Mouse (Mus musculus) c-Kit-positive CD71-negative TER-119-negative erythroid progenitor cells, embryonic 14.5 days (primary cell): ENCODE data around the gene Nlrp4f.

Experiments used
- DNase-seq: peaks from one replicate; pipeline ENCODE4 v3.0.0-alpha.2; 2013; ENCODE audit warnings: low read depth

Gene Nlrp4f

DNA sequence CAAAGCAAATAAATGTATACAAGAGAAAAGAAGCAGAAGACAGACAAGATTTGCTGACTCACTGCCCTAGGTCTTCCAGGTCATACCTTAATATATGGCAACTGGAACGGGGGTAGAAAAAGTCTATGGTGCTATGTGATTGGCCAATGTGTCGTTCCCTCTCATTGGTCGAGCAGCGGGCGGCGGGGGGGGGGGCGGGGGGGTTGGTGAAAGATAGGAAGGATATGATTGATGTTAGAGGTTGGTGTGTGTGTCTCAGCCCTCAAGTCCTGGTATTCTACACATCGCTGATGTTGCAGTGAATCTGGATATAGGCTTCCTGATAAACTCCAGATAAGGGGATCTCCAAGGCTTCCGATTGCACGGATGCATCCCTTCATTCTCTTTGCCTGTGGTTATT, at the start of gene Nlrp4f:
Gene Nlrp4f, minus strand, starts transcription at position 101 of the 400 bp plus-strand sequence.
- DNase-seq = no peak

DNA sequence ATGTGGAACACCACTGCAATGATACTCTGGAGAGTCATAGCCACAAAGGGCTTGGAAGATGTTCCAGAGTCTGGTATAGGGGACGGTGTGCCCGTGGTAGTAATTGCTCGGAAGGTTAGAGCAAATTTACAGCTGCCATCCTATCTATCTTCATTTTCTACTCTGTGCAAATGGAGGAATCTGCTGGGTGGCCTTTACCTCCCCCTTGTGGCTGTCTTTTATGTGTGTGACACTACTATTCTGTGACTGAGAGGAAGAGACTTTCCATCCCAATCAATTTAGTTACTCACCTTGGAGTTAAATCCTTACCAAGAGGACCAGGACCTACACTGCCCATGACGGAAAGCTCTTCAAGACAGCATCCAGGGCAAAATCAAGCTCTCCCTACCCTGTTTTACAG, 37.5 kb upstream of the Nlrp4f start:
- no peak for DNase-seq

GRCm38 (mm10) chr13:65242319-65242787, 36.6 kb upstream of the Nlrp4f start:
- no peak for DNase-seq

GRCm38 (mm10) chr13:65241627-65242318, 36.0 kb upstream of the Nlrp4f start:
- DNase-seq = no peak

DNA sequence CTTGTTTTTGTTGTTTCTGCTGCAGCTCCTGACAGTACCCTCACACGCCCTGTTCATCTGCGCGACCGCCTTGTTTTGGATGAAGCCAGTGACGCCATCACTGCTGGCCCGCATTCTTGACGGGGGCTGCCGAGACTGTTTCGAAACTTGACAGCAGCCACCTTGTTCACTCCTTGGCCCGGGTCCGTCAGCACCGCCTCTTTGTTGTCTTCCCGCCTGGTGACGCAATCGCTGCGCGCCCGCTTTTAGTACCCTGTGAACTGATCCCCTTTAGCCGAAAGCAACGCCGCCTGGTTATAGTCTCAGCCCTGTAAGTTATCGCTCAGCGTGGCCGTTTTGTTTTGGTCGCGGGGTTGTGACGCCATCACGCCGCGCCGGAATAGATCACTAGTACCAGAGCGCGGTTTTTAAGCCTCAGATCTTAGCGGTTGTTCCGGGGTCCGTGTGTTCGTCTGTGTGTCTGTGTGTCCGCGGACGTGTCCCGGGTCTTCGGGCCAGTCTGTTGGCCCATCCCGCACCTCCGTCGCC, 35.4 kb upstream of the Nlrp4f start:
- peak; percentile 81 for DNase-seq

DNA sequence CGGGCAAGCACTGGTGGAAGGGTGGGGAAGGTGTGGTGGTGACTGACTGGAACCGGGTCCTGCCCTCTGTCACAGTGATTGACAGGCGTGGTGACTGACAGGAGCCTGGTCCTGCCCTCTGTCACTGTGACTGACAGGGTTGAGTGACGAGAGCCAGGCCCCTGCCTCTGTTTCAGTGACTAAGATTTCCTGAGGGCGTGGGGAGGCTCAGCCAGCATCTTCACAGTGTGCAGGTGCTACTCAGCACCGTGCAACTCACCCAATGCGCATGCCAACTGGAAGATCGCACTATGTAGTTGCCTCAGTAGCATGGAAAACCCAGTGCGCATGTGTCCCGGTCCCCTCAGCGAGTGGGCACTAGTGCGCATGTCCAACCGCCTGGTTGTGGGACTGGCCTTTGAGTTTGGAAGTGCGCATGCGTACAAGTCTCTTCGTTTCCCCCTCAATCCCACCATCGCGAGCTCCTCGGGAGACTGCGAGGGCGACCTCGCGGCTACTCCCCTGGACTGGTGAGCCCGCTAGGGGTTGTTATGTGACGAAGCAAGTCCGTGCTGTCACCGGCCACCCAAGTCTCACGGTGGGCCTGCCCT, 34.8 kb upstream of the Nlrp4f start:
- DNase-seq = peak; percentile 94

- no peak for DNase-seq
Observed at GRCm38 (mm10) chr13:65237211-65237610, 31.4 kb upstream of the Nlrp4f start.

GRCm38 (mm10) chr13:65226657-65227056, 20.9 kb upstream of the Nlrp4f start:
- no peak for DNase-seq

DNA sequence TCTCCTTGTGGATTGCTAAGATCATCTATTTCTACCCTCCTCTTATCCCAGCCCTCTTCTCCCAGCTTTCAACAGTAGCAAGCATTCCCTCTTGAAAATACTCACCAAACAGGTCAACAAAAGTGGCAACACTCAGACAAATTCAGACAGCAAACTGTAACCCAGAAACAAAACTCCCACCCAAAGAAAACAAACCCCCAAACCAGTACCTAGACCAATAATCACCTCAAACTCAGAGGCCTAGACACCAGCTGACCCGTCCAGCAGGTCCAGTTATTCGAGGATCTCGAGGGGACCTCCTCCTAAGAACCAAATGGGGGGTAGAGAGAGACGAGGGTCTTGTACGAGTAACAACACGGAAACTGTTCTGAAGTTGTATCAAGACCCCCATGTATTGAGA, 20.2 kb upstream of the Nlrp4f start:
- no peak for DNase-seq

DNA sequence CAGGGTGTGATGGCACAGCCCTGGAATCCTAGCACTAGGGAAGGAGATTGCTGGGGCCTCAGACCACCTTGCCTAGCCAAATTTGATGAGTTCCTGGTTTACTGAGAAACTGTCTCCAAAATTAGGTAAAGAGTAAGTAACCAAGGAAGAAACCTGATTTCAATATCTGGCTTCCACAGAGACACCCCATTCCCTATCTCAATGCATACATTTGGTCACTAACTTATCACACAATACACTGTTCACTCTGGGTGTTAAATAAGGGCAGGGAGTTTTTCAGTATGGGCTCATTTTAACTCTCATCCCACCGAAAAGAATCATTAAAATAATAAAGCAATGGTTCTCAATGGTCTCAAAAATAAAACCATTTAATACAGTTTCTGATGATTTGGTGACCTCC, 5.1 kb downstream of the Nlrp4f start:
- DNase-seq = no peak

- DNase-seq = no peak
Observed at GRCm38 (mm10) chr13:65176472-65177091, 29.2 kb downstream of the Nlrp4f start.

DNA sequence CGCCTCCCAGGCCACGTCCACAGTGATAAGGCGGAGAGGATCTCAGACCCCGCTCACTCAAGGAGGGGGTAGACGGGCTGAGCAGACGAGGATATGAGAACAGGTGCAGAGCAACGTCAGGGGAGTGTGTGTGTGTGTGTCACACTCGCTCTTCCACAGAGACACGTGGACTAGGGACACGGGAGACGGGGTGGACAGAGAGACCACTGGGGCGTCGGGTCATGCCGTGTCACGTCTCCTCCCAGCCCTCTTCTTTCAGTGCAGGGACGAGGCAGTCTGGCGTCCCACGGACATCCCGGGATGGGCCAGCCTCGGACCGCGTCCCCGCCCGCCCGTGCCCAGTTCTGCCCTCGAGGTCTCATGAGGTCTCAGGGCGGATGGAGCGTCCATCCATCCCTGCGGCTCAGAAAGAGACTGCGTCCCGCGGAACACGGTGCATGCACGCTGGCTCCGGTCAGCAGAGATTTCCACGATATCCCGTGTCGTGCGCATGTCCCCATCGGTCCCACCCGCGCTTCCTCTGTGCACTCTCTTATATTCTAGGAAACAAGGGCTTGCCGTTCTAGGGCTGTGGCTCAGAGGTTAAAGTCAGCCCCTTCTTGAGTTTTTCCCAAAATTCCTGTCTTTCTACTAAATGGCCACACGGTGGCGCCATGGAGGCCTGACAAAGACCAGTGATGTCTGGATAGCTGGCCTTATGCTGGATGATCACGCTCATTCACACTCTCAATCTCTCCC, 29.9 kb downstream of the Nlrp4f start:
- DNase-seq = peak; percentile 56

- no peak for DNase-seq
Observed at GRCm38 (mm10) chr13:65174102-65174501, 31.7 kb downstream of the Nlrp4f start.

DNA sequence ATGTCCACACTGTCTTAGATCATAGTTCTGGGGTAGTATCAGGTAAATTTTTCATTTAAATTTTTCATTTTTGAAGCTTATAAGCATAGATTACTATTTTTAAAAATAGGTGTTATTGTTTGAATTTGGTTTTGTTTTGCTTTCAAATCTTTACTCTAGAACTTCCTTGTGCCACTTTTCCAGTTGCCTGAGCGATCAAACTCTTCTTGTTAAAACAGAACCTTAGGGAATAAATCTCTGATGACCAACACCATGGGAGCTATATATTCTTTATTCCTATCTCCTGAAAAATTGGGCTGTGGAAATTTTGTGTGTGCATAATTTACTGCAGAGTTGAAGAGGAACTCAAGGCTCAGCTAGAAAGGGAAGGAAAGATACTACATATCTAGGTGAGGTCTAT, 55.8 kb downstream of the Nlrp4f start, which contains the start of gene Olfr466:
Gene Olfr466, plus strand, starts transcription at position 301 of the 400 bp plus-strand sequence.
- no peak for DNase-seq

- DNase-seq = no peak
Observed at GRCm38 (mm10) chr13:65137789-65138188, 68.0 kb downstream of the Nlrp4f start, which contains the start of gene Olfr465-ps1. Gene Olfr465-ps1, plus strand, starts transcription at chr13:65138089.
